Mouse (Mus musculus): ENCODE measurements around the gene Clpb. TPM values are rescaled to one million over a fixed set of nuclear protein-coding genes. Genes with fewer than 3 reads are reported as not detected.
"Not testable (repeated sequence)": the region's sequence is repeated elsewhere in the genome, so short reads cannot be mapped to it uniquely, and the experiment has no call there.

The Clpb gene
- polyA plus RNA-seq, 1 experiment from 2014 or later: 48.2 TPM

- not testable (repeated sequence) for H3K27ac ChIP-seq (ENCODE audit: low read length); H3K27me3 ChIP-seq (ENCODE audit: control insufficient read depth, insufficient read depth, low read length); ATAC-seq (replicated peaks; ENCODE audit: extremely low read depth, insufficient read depth, low FRiP score); H3K9me3 ChIP-seq (replicated peaks; ENCODE audit: control insufficient read depth, low read length); H3K9ac ChIP-seq (ENCODE audit: low read length); H3K4me2 ChIP-seq (ENCODE audit: low read depth, low read length); H3K4me1 ChIP-seq (ENCODE audit: control insufficient read depth, insufficient read depth, low read length); H3K4me3 ChIP-seq (ENCODE audit: low read length); H3K36me3 ChIP-seq (ENCODE audit: control insufficient read depth, insufficient read depth)
- 62% methylated on average over 7 of the region's 7 CpGs for WGBS
Measured at GRCm38 (mm10) chr7:101627166-101627565, 36.3 kb upstream of the Clpb start.

GRCm38 (mm10) chr7:101628481-101628880, 35.0 kb upstream of the Clpb start:
- H3K36me3 ChIP-seq (ENCODE audit: control insufficient read depth, insufficient read depth): no peaks in the 10 kb centered on the region
- no peak overlapping the region for H3K9ac ChIP-seq (ENCODE audit: low read length)
- peaks cover 4% of the 10 kb centered on the region; the same call in 1 of the 2 replicates for H3K9me3 ChIP-seq (replicated peaks; ENCODE audit: control insufficient read depth, low read length)
- no peak overlapping the region for H3K4me3 ChIP-seq (ENCODE audit: low read length)
- ATAC-seq (replicated peaks; ENCODE audit: extremely low read depth, insufficient read depth, low FRiP score): no peak
- no peak overlapping the region for H3K4me2 ChIP-seq (ENCODE audit: low read depth, low read length)
- no peaks in the 10 kb centered on the region for H3K27me3 ChIP-seq (ENCODE audit: control insufficient read depth, insufficient read depth, low read length)
- WGBS: 54% methylated on average over 2 of the region's 2 CpGs
- no peak overlapping the region for H3K27ac ChIP-seq (ENCODE audit: low read length)
- no peaks in the 10 kb centered on the region; the same call in 1 of the 2 replicates for H3K4me1 ChIP-seq (ENCODE audit: control insufficient read depth, insufficient read depth, low read length)

GRCm38 (mm10) chr7:101633629-101634177, 29.7 kb upstream of the Clpb start:
- H3K4me1 ChIP-seq (ENCODE audit: control insufficient read depth, insufficient read depth, low read length): no peaks in the 10 kb centered on the region
- 71% methylated on average over 8 of the region's 8 CpGs for WGBS
- H3K27ac ChIP-seq (ENCODE audit: low read length): no peak overlapping the region
- H3K9me3 ChIP-seq (replicated peaks; ENCODE audit: control insufficient read depth, low read length): peaks cover 4% of the 10 kb centered on the region; the same call in 1 of the 2 replicates
- ATAC-seq (replicated peaks; ENCODE audit: extremely low read depth, insufficient read depth, low FRiP score): no peak
- no peak overlapping the region for H3K9ac ChIP-seq (ENCODE audit: low read length)
- H3K4me3 ChIP-seq (ENCODE audit: low read length): no peak overlapping the region
- H3K36me3 ChIP-seq (ENCODE audit: control insufficient read depth, insufficient read depth): no peaks in the 10 kb centered on the region
- H3K27me3 ChIP-seq (ENCODE audit: control insufficient read depth, insufficient read depth, low read length): no peaks in the 10 kb centered on the region
- no peak overlapping the region for H3K4me2 ChIP-seq (ENCODE audit: low read depth, low read length)

GRCm38 (mm10) chr7:101634513-101634912, 28.9 kb upstream of the Clpb start:
- no peak for ATAC-seq (replicated peaks; ENCODE audit: extremely low read depth, insufficient read depth, low FRiP score)
- Histone ChIP-seq H3K27ac (ENCODE audit: low read length) (no peak overlapping the region), H3K9ac (ENCODE audit: low read length) (no peak overlapping the region), H3K4me2 (ENCODE audit: low read depth, low read length) (no peak overlapping the region), H3K9me3 (replicated peaks; ENCODE audit: control insufficient read depth, low read length) (peaks cover 4% of the 10 kb centered on the region; the same call in 1 of the 2 replicates), H3K4me1 (ENCODE audit: control insufficient read depth, insufficient read depth, low read length) (no peaks in the 10 kb centered on the region), H3K27me3 (ENCODE audit: control insufficient read depth, insufficient read depth, low read length) (no peaks in the 10 kb centered on the region), H3K4me3 (ENCODE audit: low read length) (no peak overlapping the region), H3K36me3 (ENCODE audit: control insufficient read depth, insufficient read depth) (no peaks in the 10 kb centered on the region)
- WGBS: 72% methylated on average over 4 of the region's 4 CpGs

GRCm38 (mm10) chr7:101636056-101636455, 27.4 kb upstream of the Clpb start:
- Histone ChIP-seq H3K9ac (ENCODE audit: low read length) (no peak overlapping the region), H3K27ac (ENCODE audit: low read length) (no peak overlapping the region; the same call in 1 of the 2 replicates), H3K4me2 (ENCODE audit: low read depth, low read length) (no peak overlapping the region), H3K9me3 (replicated peaks; ENCODE audit: control insufficient read depth, low read length) (peaks cover 4% of the 10 kb centered on the region; the same call in 1 of the 2 replicates), H3K4me1 (ENCODE audit: control insufficient read depth, insufficient read depth, low read length) (no peaks in the 10 kb centered on the region), H3K27me3 (ENCODE audit: control insufficient read depth, insufficient read depth, low read length) (no peaks in the 10 kb centered on the region), H3K4me3 (ENCODE audit: low read length) (no peak overlapping the region), H3K36me3 (ENCODE audit: control insufficient read depth, insufficient read depth) (no peaks in the 10 kb centered on the region)
- WGBS: 82% methylated on average over 2 of the region's 2 CpGs
- ATAC-seq (replicated peaks; ENCODE audit: extremely low read depth, insufficient read depth, low FRiP score): 0 out of 2 replicates have a peak, but pooled peaks have one; percentile 55

- H3K4me3 ChIP-seq (ENCODE audit: low read length): no peak overlapping the region
- 0 out of 2 replicates have a peak, but pooled peaks have one; percentile 18 for ATAC-seq (replicated peaks; ENCODE audit: extremely low read depth, insufficient read depth, low FRiP score)
- WGBS: 58% methylated on average over 3 of the region's 3 CpGs
- H3K27ac ChIP-seq (ENCODE audit: low read length): no peak overlapping the region
- no peaks in the 10 kb centered on the region for H3K4me1 ChIP-seq (ENCODE audit: control insufficient read depth, insufficient read depth, low read length)
- H3K36me3 ChIP-seq (ENCODE audit: control insufficient read depth, insufficient read depth): no peaks in the 10 kb centered on the region
- no peak overlapping the region for H3K4me2 ChIP-seq (ENCODE audit: low read depth, low read length)
- no peaks in the 10 kb centered on the region for H3K9me3 ChIP-seq (replicated peaks; ENCODE audit: control insufficient read depth, low read length)
- no peaks in the 10 kb centered on the region for H3K27me3 ChIP-seq (ENCODE audit: control insufficient read depth, insufficient read depth, low read length)
- no peak overlapping the region for H3K9ac ChIP-seq (ENCODE audit: low read length)
Measured at GRCm38 (mm10) chr7:101643879-101644278, 19.6 kb upstream of the Clpb start.

GRCm38 (mm10) chr7:101649729-101650128, 13.7 kb upstream of the Clpb start:
- 79% methylated on average over 9 of the region's 9 CpGs for WGBS
- peaks cover 3% of the 10 kb centered on the region; the same call in 1 of the 2 replicates for H3K4me1 ChIP-seq (ENCODE audit: control insufficient read depth, insufficient read depth, low read length)
- no peak overlapping the region for H3K27ac ChIP-seq (ENCODE audit: low read length)
- no peak overlapping the region for H3K4me2 ChIP-seq (ENCODE audit: low read depth, low read length)
- no peaks in the 10 kb centered on the region for H3K27me3 ChIP-seq (ENCODE audit: control insufficient read depth, insufficient read depth, low read length)
- no peak overlapping the region for H3K9ac ChIP-seq (ENCODE audit: low read length)
- no peaks in the 10 kb centered on the region for H3K9me3 ChIP-seq (replicated peaks; ENCODE audit: control insufficient read depth, low read length)
- no peak for ATAC-seq (replicated peaks; ENCODE audit: extremely low read depth, insufficient read depth, low FRiP score)
- H3K4me3 ChIP-seq (ENCODE audit: low read length): no peak overlapping the region
- H3K36me3 ChIP-seq (ENCODE audit: control insufficient read depth, insufficient read depth): no peaks in the 10 kb centered on the region

- no peaks in the 10 kb centered on the region for H3K36me3 ChIP-seq (ENCODE audit: control insufficient read depth, insufficient read depth)
- no peaks in the 10 kb centered on the region for H3K9me3 ChIP-seq (replicated peaks; ENCODE audit: control insufficient read depth, low read length)
- 34% methylated on average over 3 of the region's 3 CpGs for WGBS
- ATAC-seq (replicated peaks; ENCODE audit: extremely low read depth, insufficient read depth, low FRiP score): no peak
- no peak overlapping the region for H3K9ac ChIP-seq (ENCODE audit: low read length)
- H3K4me1 ChIP-seq (ENCODE audit: control insufficient read depth, insufficient read depth, low read length): peaks cover 3% of the 10 kb centered on the region; the same call in 1 of the 2 replicates
- no peak overlapping the region for H3K27ac ChIP-seq (ENCODE audit: low read length)
- H3K27me3 ChIP-seq (ENCODE audit: control insufficient read depth, insufficient read depth, low read length): no peaks in the 10 kb centered on the region
- H3K4me2 ChIP-seq (ENCODE audit: low read depth, low read length): no peak overlapping the region
- H3K4me3 ChIP-seq (ENCODE audit: low read length): no peak overlapping the region
Measured at GRCm38 (mm10) chr7:101650565-101650964, 12.9 kb upstream of the Clpb start.

- WGBS: 50% methylated on average over 10 of the region's 10 CpGs
- peak overlapping the region; percentile 37 for H3K4me2 ChIP-seq (ENCODE audit: low read depth, low read length)
- no peak for ATAC-seq (replicated peaks; ENCODE audit: extremely low read depth, insufficient read depth, low FRiP score)
- no peaks in the 10 kb centered on the region for H3K27me3 ChIP-seq (ENCODE audit: control insufficient read depth, insufficient read depth, low read length)
- peaks cover 3% of the 10 kb centered on the region; the same call in 1 of the 2 replicates for H3K4me1 ChIP-seq (ENCODE audit: control insufficient read depth, insufficient read depth, low read length)
- no peaks in the 10 kb centered on the region for H3K9me3 ChIP-seq (replicated peaks; ENCODE audit: control insufficient read depth, low read length)
- H3K9ac ChIP-seq (ENCODE audit: low read length): peak overlapping the region; percentile 26; the same call in 1 of the 2 replicates
- H3K36me3 ChIP-seq (ENCODE audit: control insufficient read depth, insufficient read depth): no peaks in the 10 kb centered on the region
- H3K4me3 ChIP-seq (ENCODE audit: low read length): no peak overlapping the region
- H3K27ac ChIP-seq (ENCODE audit: low read length): no peak overlapping the region
Measured at GRCm38 (mm10) chr7:101653681-101654209, 9.7 kb upstream of the Clpb start.
